Mouse (Mus musculus): ENCODE measurements around the gene Cers6.

Cers6 gene

GRCm38 (mm10) chr2:69015822-69016221 is 154.6 kb downstream of the Cers6 start:
- DNase-seq (ENCODE audit: low spot score in 2 of 2): no peak

- DNase-seq (ENCODE audit: low spot score in 2 of 2): no peak
Observed at GRCm38 (mm10) chr2:69019026-69019565, 157.9 kb downstream of the Cers6 start.

- DNase-seq (ENCODE audit: low spot score in 2 of 2): no peak
Observed at GRCm38 (mm10) chr2:69019821-69020489, 158.7 kb downstream of the Cers6 start.

GRCm38 (mm10) chr2:69020636-69021310 is 159.5 kb downstream of the Cers6 start:
- DNase-seq (ENCODE audit: low spot score in 2 of 2): no peak

- no peak for DNase-seq (ENCODE audit: low spot score in 2 of 2)
Observed at GRCm38 (mm10) chr2:69021516-69021915, 160.3 kb downstream of the Cers6 start.

- DNase-seq (ENCODE audit: low spot score in 2 of 2): no peak
Observed at GRCm38 (mm10) chr2:69024856-69025255, 163.6 kb downstream of the Cers6 start.

- no peak for DNase-seq (ENCODE audit: low spot score in 2 of 2)
Observed at GRCm38 (mm10) chr2:69032562-69032961, 171.3 kb downstream of the Cers6 start.

GRCm38 (mm10) chr2:69035457-69035856 is 174.2 kb downstream of the Cers6 start:
- DNase-seq (ENCODE audit: low spot score in 2 of 2): no peak

GRCm38 (mm10) chr2:69037362-69037761 is 176.1 kb downstream of the Cers6 start:
- no peak for DNase-seq (ENCODE audit: low spot score in 2 of 2)

GRCm38 (mm10) chr2:69042327-69043106 is 181.3 kb downstream of the Cers6 start:
- DNase-seq (ENCODE audit: low spot score in 2 of 2): no peak

- peak in 1 of 2 experiments; percentile 22 for DNase-seq (ENCODE audit: low spot score in 2 of 2)
Observed at GRCm38 (mm10) chr2:69043431-69044118, 182.3 kb downstream of the Cers6 start.

GRCm38 (mm10) chr2:69045926-69046325 is 184.7 kb downstream of the Cers6 start:
- DNase-seq (ENCODE audit: low spot score in 2 of 2): no peak

GRCm38 (mm10) chr2:69047297-69047696 is 186.1 kb downstream of the Cers6 start:
- DNase-seq (ENCODE audit: low spot score in 2 of 2): no peak

GRCm38 (mm10) chr2:69047805-69048204 is 186.6 kb downstream of the Cers6 start:
- DNase-seq (ENCODE audit: low spot score in 2 of 2): no peak

- no peak for DNase-seq (ENCODE audit: low spot score in 2 of 2)
Observed at GRCm38 (mm10) chr2:69049179-69049578, 187.9 kb downstream of the Cers6 start.

- no peak for DNase-seq (ENCODE audit: low spot score in 2 of 2)
Observed at GRCm38 (mm10) chr2:69050189-69050588, 188.9 kb downstream of the Cers6 start.

- no peak for DNase-seq (ENCODE audit: low spot score in 2 of 2)
Observed at GRCm38 (mm10) chr2:69051596-69051995, 190.4 kb downstream of the Cers6 start.

- DNase-seq (ENCODE audit: low spot score in 2 of 2): no peak
Observed at GRCm38 (mm10) chr2:69053210-69053858, 192.1 kb downstream of the Cers6 start.

GRCm38 (mm10) chr2:69054279-69054678 is 193.0 kb downstream of the Cers6 start:
- no peak for DNase-seq (ENCODE audit: low spot score in 2 of 2)

GRCm38 (mm10) chr2:69055174-69055573 is 193.9 kb downstream of the Cers6 start:
- DNase-seq (ENCODE audit: low spot score in 2 of 2): no peak

- DNase-seq (ENCODE audit: low spot score in 2 of 2): no peak
Observed at GRCm38 (mm10) chr2:69061313-69061712, 200.1 kb downstream of the Cers6 start.

Data from spleen, postnatal 14 days (tissue).